Mouse (Mus musculus): ENCODE measurements around the gene Sdf2. TPM values are rescaled to one million over a fixed set of nuclear protein-coding genes. Genes with fewer than 3 reads are reported as not detected.

Sdf2 gene
- polyA plus RNA-seq, 1 experiment from 2014 or later: 58.0 TPM

Other genes starting within 250 kb of the Sdf2 start
- 12.3 and 12.6 TPM in 2 replicates for gene Dhrs13, start 213.5 kb upstream of the Sdf2 start, polyA plus RNA-seq (2015; fragmentation: Nextera tagmentation; extraction: Ambion mirVana)
- 109 and 112 TPM in 2 replicates for gene Flot2, start 207.8 kb upstream of the Sdf2 start, polyA plus RNA-seq (2015; fragmentation: Nextera tagmentation; extraction: Ambion mirVana)
- gene Eral1, start 165.4 kb upstream of the Sdf2 start, polyA plus RNA-seq (2015; fragmentation: Nextera tagmentation; extraction: Ambion mirVana): 27.6 TPM in 2 replicates
- 14.9 and 15.2 TPM in 2 replicates for gene Fam222b, start 151.1 kb upstream of the Sdf2 start, polyA plus RNA-seq (2015; fragmentation: Nextera tagmentation; extraction: Ambion mirVana)
- 37.3 and 39.1 TPM in 2 replicates for gene Traf4, start 80.2 kb upstream of the Sdf2 start, polyA plus RNA-seq (2015; fragmentation: Nextera tagmentation; extraction: Ambion mirVana)
- gene Nek8, start 69.1 kb upstream of the Sdf2 start, polyA plus RNA-seq (2015; fragmentation: Nextera tagmentation; extraction: Ambion mirVana): 17.7 TPM in 2 replicates
- gene Tlcd1, start 69.0 kb upstream of the Sdf2 start, polyA plus RNA-seq (2015; fragmentation: Nextera tagmentation; extraction: Ambion mirVana): 14.2 and 16.1 TPM in 2 replicates
- gene Rpl23a, start 62.2 kb upstream of the Sdf2 start, polyA plus RNA-seq (2015; fragmentation: Nextera tagmentation; extraction: Ambion mirVana): 708 and 711 TPM in 2 replicates
- gene Rab34, start 57.3 kb upstream of the Sdf2 start, polyA plus RNA-seq (2015; fragmentation: Nextera tagmentation; extraction: Ambion mirVana): 51.5 and 60.8 TPM in 2 replicates
- gene Proca1, start 52.4 kb upstream of the Sdf2 start, polyA plus RNA-seq (2015; fragmentation: Nextera tagmentation; extraction: Ambion mirVana): 2.4 and 2.6 TPM in 2 replicates
- gene Supt6, start 241 bp downstream of the Sdf2 start, polyA plus RNA-seq (2015; fragmentation: Nextera tagmentation; extraction: Ambion mirVana): 16.3 and 16.9 TPM in 2 replicates
- gene 2610507B11Rik, start 16.0 kb downstream of the Sdf2 start, polyA plus RNA-seq (2015; fragmentation: Nextera tagmentation; extraction: Ambion mirVana): 67.1 and 70.8 TPM in 2 replicates
- 0.32 and 0.51 TPM in 2 replicates for gene BC030499, start 45.1 kb downstream of the Sdf2 start, polyA plus RNA-seq (2015; fragmentation: Nextera tagmentation; extraction: Ambion mirVana)
- gene Spag5, start 55.8 kb downstream of the Sdf2 start, polyA plus RNA-seq (2015; fragmentation: Nextera tagmentation; extraction: Ambion mirVana): 27.7 and 28.5 TPM in 2 replicates
- 29.0 and 30.7 TPM in 2 replicates for gene Aldoc, start 77.2 kb downstream of the Sdf2 start, polyA plus RNA-seq (2015; fragmentation: Nextera tagmentation; extraction: Ambion mirVana)
- 52.3 and 56.3 TPM in 2 replicates for gene Pigs, start 82.7 kb downstream of the Sdf2 start, polyA plus RNA-seq (2015; fragmentation: Nextera tagmentation; extraction: Ambion mirVana)
- gene Unc119, start 97.7 kb downstream of the Sdf2 start, polyA plus RNA-seq (2015; fragmentation: Nextera tagmentation; extraction: Ambion mirVana): 34.0 and 37.1 TPM in 2 replicates
- 4.1 and 7.9 TPM in 2 replicates for gene Foxn1, start 140.8 kb downstream of the Sdf2 start, polyA plus RNA-seq (2015; fragmentation: Nextera tagmentation; extraction: Ambion mirVana)
- gene Slc13a2, start 176.5 kb downstream of the Sdf2 start, polyA plus RNA-seq (2015; fragmentation: Nextera tagmentation; extraction: Ambion mirVana): 0.10 and 0.70 TPM in 2 replicates
- 6.1 and 7.2 TPM in 2 replicates for gene Slc46a1, start 220.0 kb downstream of the Sdf2 start, polyA plus RNA-seq (2015; fragmentation: Nextera tagmentation; extraction: Ambion mirVana)

Data from heart, embryonic 16.5 days (tissue).